Comparison of ENCODE assay signal across 23 mouse cellular contexts in genomic region chr10:14315232-14315631, GRCm38 (mm10).
DNase-seq lines count a peak whose midpoint lies in the region; ATAC-seq lines count a peak whose summit lies in the region.
"Had no signal": no experiment of that assay in that cellular context is flagged by ENCODE, and none has a peak within 500 bp of the region (broad histone marks: within the 10 kb centered on the region; RNA-seq: fewer than 3 reads in every experiment).

No protein-coding gene starts in this region.

- intact Hi-C loops in left cerebral cortex, postnatal 36 days (cut with DNase I): no loop called here

- no peak for DNase-seq in frontal cortex, postnatal 25 days (ENCODE audit: low spot score in 2 of 2)
- peak; percentile 12 to 15 for DNase-seq in left cerebral cortex, adult 18-20 months (ENCODE audit: low spot score in 2 of 2)
- DNase-seq in left cerebral cortex, postnatal 36 days (ENCODE audit: low spot score in 2 of 2): no peak
- DNase-seq in thymus, postnatal 14 days: peak; percentile 12
- DNase-seq in thymus, postnatal 4 days: no peak
- peak; percentile 87 for DNase-seq in telencephalon, adult 2 months (ENCODE audit: low read depth, low spot score)
- DNase-seq in adrenal gland, postnatal 14 days: no peak
- DNase-seq: adrenal gland, postnatal 25 days; cerebellum, adult 18-20 months; cerebellum, postnatal 14 days; gastrocnemius, postnatal 10 days; heart, postnatal 10 days; kidney, adult 9 months; kidney, postnatal 10 days; left cerebral cortex, postnatal 4 days; liver, embryonic 13.5 days; lung, adult 18-20 months; lung, postnatal 4 days had no signal

- ATAC-seq in frontal cortex, adult (ENCODE audit: low TSS enrichment): peak; percentile 64
- ATAC-seq: forebrain, embryonic 13.5 days; intestine, postnatal 0 days; lung, postnatal 0 days; midbrain, embryonic 13.5 days had no signal

Comparison
In these comparisons a context has a peak if more than half of its experiments do, and no peak if none do; other contexts are left out.
1. DNase-seq: peak in left cerebral cortex, adult 18-20 months (2 of 2), thymus, postnatal 14 days (single experiment) and telencephalon, adult 2 months (single experiment); none in frontal cortex, postnatal 25 days (0 of 2), left cerebral cortex, postnatal 36 days (0 of 2), thymus, postnatal 4 days (single experiment) and adrenal gland, postnatal 14 days (single experiment).